Mouse (Mus musculus) retina, postnatal 1 day (tissue): ENCODE data around the gene Amt.
"Not testable (repeated sequence)": the region's sequence is repeated elsewhere in the genome, so short reads cannot be mapped to it uniquely, and the experiment has no call there.

Source experiments
- DNase-seq: peaks from one replicate; pipeline ENCODE4 v3.0.0-alpha.2; 2012

The Amt gene

DNA sequence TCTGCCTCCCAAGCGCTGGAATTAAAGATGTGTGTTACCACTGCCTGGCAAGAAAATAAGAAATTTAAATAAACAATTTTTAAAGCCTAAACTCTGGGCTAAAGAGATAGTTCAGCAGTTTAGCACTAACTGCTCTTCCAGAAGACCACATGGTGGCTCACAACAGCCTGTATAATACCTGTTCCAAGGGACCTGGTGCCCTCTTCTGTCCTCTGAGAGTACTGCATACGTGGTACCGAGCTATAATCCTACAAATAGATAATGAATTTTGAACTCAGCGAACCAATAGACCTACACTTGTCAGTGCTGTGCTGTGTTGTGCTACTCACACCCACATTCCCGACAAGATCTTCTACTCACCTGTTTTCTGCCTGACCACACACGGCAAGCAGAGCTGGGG, 12.2 kb upstream of the Amt start:
- peak; percentile 87 for DNase-seq

DNA sequence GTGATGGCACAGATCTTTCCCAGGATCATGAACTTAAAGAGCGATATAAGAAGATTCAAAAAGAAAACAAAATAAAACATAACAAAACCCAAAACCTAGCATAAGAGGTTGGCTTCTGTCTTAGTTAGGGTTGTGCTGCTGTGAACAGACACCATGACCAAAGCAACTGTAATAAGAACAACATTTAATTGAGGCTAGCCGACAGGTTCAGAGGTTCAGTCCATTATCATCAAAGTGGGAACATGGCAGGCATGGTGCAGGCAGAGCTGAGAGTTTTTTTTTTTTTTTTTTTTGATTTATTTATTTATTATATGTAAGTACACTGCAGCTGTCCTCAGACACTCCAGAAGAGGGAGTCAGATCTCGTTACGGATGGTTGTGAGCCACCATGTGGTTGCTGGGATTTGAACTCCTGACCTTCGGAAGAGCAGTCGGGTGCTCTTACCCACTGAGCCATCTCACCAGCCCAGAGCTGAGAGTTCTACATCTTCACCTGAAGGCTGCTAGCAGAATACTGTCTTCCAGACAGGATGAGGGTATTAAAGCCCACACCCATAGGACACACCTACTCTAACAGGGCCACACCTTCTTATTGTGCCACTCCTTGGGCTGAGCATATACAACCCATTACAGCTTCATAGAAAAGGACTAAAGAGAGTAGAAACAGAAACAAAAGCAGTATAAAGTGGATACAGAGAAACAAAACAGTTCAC, 9.0 kb upstream of the Amt start:
- not testable (repeated sequence) for DNase-seq

DNA sequence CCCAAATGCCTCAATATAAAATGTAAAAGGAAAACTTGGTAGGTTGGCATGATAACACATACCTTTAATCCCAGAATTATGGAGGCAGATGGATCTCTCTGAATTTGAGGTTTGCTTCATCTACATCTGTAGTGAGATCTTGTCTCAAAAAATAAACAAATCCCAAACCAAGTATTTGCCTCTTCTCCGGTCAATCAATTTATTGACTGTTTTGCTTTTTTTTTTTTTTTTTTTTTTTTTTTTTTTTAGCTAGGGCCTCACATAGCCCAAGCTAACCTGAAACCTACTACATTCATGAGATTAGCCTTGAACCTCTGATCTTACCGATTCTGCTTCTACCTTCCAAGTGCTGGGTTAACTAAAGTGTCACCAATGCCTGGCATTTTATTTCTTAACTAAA, 7.3 kb upstream of the Amt start:
- DNase-seq: no peak

DNA sequence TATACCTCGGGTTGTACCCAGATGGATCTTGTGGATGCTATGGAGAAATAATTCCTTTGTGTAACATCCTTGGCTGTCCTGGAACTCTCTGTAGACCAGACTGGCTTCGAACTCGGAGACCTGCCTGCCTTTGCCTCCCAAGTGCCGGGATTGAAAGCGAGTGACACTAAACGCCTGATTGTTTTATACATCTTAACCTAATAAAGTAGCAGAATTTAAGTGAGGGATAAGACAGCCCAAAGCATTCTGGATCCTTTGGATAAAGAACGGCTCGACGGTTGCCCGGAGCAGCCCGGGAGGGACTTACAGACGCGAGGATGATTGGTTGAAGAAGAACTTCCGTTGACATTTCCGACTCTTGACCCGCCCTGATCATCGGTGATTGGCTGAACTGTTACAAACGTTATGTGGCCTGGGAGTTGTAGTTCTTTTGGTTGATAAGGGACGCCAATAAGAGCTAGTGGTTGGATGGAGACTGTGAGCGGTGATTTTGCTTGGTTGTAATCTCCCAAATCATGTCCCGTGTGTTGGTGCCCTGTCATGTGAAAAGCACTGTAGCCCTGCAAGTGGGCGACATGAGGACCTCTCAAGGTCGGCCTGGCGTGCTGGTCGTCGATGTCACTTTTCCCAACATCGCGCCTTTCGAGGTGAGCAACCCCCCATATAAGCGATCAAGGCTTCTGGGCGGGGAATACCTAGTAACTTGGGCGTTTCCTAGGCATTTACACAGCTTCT, 6.5 kb upstream of the Amt start, which contains the start of gene Nicn1:
Gene Nicn1, plus strand, starts transcription at position 414 of the 735 bp plus-strand sequence.
- peak; percentile 99 for DNase-seq

DNA sequence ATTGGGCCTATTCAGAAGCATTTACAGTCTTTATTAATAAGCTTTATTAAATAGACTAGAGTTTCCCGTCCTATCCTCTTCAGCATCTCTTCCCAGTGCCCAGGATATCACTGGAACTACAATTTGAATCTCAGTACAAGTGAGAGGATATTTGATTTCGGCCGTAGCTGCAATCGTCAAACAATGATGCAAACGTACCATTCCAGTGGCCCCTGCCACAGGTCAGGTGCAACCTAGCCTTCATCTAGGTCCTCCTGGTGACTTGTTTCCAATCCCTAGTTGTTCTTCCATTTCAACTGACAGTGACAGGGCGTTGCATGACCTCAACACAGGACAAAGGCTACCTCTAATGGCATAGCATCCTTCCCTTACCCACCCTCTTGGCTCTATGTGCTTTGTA, 5.9 kb upstream of the Amt start:
- DNase-seq: no peak

DNA sequence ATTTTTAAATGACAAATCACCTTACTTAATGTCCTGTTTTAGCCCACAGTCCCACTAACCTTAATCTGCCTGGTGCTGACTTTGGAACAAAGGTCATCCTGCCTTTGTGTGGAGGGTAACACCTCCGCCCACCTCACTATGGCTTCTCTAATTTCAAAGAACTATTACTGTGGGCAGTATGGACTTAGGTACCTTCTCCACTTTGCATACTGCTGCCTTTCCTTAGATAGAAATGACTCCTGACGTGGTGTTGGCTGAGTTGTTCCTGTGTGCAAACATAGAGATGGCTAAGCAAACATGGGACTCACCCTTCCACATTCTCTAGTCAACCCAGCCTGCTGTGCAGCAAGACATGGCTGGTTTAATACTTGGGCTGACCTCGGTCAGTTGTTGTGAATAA, 5.2 kb downstream of the Amt start:
- DNase-seq: no peak

DNA sequence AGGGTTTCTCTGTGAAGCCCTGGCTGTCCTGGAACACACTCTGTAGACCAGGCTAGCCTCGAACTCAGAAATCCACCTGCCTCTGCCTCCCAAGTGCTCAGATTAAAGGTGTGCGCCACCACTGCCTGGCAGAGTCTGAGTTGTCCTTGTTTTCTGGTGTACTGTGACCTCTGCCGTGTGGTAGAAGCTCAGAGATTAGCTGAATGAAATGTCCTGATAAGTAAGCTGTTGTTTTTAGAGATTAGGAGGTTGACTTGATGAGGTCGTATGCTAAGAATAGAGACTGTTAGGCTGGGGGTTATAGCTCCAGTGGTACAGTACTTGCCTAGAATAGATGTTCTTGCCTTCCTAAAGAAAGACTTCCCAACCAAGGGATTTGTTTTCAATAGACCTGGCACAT, 8.1 kb downstream of the Amt start:
- peak; percentile 4 for DNase-seq

DNA sequence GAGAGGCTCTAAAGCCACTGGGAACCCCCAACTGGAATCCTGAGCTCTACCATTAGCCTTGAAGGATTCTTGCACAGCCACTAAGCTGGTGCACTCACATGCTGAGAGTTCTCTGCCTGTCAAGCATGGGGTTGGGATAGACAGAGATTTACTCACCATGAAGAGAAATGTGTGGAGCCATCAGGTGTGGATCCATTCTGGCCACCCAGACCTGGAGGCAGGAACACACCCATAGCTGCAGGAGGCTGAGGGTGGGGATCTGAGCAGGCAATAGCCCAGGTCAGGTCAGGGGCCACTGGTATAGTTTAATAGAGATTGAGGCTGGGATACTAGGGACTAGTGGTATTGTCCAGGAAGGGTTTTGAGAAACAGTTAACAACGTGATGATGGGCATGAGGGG, 8.5 kb downstream of the Amt start:
- no peak for DNase-seq

DNA sequence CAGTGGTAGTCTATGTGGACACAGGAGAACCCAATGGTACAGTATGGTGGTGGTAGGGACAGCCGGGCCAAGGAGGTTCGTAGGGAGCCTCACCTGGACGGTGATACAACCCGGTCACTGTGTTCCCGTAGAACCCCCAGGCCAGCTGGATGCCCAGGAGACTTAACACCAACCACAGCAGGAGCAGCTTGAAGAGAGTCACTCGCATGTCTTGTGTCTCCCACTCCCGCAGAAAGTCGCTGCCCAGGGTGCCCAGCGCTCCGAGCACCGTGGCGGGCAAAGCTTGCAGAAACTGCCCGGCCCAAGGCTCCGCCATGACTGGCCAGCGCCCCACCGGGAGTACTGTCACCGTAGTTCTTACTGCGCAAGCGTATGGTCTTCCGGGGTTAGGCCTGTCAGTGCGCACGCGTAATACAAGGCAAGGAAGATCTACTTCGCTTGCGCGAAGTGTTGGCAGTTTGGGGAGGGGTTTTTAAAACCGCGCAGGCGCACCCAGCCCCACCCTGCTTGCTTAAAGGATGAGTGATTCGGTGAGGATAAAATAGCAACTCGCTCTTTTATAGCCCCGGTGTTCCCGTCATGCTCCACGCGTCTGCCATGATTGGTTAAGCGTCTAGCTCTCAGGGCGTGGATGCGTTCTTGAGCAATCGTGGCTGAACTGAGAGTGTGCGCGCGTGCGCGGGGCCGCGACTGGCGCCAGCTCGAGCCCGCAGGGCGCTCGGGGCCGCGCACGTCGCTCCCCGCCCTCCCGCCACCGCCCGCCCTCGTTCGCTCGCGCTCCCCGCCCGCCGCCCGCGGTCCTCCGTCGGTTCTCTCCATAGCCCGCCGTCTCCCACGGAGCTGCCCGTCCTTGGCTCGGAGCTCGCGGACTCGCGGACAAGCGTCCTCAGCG, 9.2 kb downstream of the Amt start, which contains the start of the genes Rhoa and Tcta:
Gene Rhoa, plus strand, starts transcription at position 501 of the 892 bp plus-strand sequence.
Gene Tcta, minus strand, starts transcription at position 532 of the 892 bp plus-strand sequence.
- peak; percentile 100 for DNase-seq

DNA sequence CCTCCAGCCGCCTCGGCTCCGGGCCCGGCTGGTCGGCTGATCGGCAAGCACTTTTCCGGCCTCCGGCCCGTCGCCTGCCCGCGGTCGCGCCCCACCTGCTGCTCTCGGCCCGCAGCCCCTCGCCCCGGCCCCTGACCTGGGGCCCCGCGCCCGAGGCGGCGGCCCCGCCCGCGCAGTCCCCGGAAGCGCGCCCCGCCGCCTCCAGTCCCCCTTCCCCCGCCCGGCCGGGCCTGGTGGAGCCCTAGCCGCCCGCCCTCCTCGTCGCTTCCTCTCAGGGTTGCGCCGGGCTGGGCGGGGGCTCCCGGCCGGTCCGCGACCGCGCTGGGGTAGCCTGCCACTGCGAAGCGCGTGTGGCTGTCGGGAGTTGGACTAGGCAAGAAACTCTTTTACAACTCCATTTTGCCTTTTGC, 9.9 kb downstream of the Amt start:
- peak; percentile 87 for DNase-seq

DNA sequence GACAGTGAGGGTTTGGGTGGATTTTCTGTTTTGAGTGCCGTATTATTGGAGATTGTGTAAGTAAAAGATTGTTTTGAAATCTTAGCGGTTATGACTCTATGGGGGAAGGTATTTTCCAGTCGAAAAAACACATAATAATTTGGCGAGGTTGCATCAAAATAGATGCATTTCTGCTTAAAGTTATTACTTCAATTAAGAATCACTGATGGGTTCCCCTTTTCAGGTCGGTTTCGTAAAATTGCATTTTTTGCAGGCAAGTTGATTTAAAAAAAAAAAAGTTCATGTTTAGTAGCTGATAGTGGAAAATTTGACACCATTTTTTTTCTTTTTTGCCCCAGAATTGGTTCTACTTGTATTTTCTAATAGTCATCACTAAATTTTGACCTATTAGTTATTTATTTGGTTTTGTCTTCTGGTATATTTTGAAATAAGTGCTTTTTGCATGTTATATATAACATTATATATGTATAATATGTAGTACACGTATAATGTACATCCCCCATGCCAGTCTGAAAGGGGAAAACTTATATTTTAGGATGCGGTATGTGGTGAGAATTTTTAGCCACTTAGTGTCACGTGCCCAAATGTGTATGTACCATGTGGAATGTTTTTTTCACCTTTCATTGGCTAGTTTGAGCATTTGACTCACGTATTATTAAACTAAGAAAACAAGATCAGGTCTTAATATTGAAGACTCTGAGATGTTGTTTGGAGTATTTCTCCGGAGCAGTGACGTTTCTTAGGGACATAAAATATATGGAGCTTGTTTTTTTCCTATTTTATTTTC, 10.6 kb downstream of the Amt start:
- no peak for DNase-seq

DNA sequence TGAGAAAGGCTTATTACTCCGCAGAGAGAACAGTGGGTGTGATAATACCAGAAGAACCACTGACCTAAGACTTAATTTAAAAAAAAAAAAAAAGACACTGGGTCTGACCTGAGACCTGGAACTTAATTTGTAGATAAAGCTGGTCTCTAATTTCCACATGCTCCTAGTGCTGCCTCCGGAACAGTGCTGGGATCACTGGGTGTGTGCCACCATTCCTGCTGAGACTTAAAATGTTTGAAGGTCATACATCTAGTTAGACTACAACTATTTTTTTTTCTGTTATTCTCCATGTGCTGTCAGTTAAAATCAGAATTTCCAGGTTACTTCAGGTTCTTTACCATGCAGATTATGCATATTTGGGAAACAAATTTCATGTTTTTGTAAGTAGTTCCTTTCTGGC, 11.5 kb downstream of the Amt start:
- no peak for DNase-seq

DNA sequence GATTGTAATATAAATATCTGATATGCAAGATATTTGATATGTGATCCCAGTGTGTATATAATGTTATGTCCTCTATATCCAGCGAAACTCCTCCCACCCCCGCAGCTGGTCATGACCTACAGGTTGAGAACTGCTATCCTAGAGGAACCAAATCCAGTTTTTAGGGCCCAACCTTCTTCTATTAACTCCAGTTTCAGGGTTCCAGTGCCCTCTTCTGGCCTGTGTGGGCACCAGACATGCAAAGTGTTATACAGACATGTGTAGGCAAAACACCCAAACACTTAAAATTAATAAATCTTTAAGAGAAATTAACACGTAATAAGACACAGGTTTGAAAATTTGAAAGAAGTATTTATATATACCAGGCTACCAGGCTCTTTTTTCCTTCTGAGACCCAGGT, 20.9 kb downstream of the Amt start:
- peak; percentile 31 for DNase-seq

DNA sequence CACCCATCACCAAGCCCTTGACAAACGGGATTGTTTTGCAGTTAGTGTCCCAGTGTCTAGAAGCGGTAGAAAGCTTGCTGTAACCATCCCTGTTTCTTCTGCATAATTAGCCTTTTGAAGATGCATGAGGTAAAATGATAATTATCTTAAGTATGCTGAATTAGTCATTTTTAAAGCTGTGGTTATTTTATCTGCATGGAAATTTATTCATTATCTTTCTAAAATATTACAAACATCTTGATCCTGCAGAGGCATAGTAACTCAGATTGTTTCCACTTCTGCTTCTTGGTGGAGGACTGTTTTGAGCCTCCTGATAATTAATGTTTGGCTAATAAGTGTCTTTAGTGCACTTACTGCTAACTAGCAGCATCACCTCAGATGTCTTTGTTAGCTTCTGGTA, 21.8 kb downstream of the Amt start:
- no peak for DNase-seq

DNA sequence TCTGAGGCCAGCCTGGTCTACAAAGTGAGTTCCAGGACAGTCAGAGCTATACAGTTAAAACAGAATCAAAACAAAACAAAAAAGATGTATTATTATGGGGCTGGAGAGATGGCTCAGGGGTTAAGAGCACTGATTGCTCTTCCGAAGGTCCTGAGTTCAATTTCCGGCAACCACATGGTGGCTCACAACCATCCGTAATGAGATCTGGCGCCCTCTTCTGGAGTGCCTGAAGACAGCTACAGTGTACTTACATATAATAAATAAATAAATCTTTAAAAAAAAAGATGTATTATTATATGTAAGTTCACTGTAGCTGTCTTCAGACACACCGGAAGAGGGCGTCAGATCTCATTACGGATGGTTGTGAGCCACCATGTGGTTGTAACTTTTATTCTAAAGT, 25.4 kb downstream of the Amt start:
- not testable (repeated sequence) for DNase-seq

DNA sequence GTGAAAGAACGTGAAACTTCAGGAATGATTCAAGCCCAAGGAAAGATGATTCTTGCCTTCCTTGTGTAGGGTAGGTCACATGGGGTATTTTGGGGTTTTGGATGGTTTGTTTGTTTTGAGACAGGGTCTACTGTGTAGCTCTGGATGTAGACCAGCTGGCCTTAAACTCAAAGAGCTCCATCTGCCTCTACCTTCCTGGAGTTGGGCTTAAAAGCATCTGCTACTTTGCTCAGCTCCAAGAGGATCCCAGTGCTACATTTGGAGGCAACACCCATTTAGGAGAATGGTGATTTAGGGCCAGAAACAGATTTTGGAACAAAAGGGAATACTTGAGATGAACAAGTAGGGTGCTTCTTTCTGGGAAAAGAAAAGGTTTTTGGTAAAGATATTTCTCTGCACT, 28.1 kb downstream of the Amt start:
- no peak for DNase-seq

DNA sequence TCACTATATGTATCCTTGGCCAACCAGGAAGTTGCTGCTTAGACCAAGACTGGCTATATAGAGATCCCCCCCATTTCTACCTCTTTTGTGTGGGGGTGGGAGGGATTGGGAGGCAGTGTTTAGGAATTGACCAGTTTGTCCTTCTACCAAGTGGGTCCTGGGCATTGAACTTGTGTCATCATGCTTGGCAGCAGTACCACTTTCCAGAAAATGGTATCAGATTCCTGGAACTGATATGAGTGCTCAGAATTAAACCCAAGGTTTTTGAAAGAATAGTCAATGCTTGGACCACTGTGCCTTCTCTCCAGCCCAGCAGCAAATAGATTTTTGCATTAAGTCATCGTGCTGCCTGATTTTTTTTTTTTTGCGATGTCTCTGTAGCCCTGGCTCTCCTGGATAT, 29.2 kb downstream of the Amt start:
- DNase-seq: no peak

DNA sequence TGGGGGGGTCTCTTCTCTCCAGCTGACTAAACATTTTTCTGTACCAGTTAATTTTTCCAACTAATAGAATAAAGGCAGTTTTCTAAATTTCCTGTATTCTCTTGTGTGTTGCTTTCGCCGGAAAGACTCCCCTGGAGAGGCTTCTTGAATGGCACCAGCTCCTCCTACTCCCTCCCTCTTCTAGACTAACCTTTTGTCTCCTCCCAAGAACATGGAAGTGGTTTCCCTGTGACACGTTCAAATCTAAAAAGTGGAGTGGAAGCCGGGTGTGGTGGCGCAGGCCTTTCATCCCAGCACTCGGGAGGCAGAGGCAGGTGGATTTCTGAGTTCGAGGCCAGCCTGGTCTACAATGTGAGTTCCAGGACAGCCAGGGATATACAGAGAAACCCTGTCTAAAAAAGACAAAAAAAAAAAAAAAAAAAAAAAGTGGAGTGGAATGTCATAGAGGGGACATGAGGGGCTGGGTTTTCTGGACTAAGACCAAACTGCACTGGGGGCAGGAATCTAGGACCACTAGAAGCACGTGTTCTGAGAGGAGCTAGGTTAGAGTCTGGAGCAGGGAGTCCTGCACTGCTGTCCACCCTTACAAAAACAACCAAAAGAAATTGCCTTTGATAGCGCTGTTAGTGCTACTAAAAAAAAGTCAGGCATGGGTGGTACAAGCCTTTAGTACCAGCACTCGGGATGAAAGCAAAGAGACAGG, 41.3 kb downstream of the Amt start:
- no peak for DNase-seq

DNA sequence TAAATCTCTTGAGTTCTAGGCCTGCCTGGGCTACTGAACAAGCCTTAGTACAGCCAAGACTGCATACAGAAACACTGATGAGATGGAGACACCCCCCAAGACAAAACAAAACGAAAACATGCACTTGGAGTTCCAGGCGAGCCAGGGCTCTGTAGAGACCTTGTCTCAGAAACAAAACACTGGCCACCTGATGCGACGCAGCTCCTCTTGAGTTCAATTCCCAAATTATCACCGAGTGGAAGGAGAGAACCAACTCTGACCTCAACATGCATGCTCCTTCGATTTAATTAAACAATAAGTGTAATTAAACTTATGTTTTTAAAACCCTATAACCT, 41.9 kb downstream of the Amt start:
- DNase-seq: no peak

DNA sequence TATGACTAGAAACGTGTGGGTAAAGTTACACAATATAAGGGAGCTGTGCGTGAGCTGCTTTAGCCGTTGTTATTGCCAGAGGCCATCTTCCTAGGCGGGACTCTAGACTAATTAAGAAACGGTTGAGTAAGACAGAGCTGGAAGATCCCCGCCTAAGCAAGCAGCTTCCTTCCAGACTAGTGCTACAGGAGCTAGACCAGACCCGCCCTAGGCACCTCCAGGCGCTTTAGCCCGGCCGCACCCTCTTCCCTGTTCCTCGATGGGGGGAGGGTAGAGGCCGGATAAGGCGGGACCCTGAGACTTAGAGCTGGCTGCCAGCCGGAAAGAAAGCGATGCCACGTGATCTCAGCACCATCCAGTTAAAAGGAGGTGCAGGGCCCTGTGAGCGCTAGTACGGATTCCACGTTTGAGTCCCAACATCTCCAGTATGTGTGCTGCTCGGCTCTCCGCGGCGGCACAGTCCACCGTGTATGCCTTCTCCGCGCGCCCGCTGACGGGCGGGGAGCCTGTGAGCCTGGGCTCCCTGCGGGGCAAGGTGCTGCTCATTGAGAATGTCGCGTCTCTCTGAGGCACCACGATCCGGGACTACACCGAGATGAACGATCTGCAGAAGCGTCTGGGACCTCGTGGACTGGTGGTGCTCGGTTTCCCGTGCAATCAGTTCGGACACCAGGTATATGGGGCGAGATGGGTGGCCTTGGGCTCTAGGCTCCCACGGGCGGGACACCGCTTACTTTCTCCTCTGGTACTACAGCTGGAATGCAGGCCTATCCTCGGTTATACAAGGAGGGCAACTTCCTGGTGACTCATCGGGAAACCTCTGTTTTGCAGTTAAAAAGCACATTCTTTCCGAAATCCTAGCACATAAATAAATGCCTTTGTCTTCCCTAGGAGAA, 42.5 kb downstream of the Amt start, which contains the start of gene Gpx1:
Gene Gpx1, plus strand, starts transcription at position 18 of the 896 bp plus-strand sequence.
- peak; percentile 95 for DNase-seq

DNA sequence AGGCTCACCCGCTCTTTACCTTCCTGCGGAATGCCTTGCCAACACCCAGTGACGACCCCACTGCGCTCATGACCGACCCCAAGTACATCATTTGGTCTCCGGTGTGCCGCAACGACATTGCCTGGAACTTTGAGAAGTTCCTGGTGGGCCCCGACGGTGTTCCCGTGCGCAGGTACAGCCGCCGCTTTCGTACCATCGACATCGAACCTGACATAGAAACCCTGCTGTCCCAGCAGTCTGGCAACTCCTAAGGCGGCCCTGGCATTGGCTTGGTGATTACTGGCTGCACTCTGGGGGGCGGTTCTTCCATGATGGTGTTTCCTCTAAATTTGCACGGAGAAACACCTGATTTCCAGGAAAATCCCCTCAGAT, 43.2 kb downstream of the Amt start:
- no peak for DNase-seq
